Mouse (Mus musculus) 416B (cell line): ENCODE measurements around the gene Srsf4.

Experiments used
- DNase-seq: peaks from one replicate; pipeline ENCODE4 v3.0.0; 2011; ENCODE audit warnings: low read depth

The Srsf4 gene

GRCm38 (mm10) chr4:131872672-131873292 is 635 bp upstream of the Srsf4 start:
- DNase-seq = peak; percentile 44

GRCm38 (mm10) chr4:131874169-131874536 is 736 bp downstream of the Srsf4 start:
- DNase-seq = peak; percentile 70

- DNase-seq = no peak
Measured at GRCm38 (mm10) chr4:131874567-131874966, 1.1 kb downstream of the Srsf4 start.

GRCm38 (mm10) chr4:131875242-131875641 is 1.8 kb downstream of the Srsf4 start:
- DNase-seq = peak; percentile 48

GRCm38 (mm10) chr4:131876836-131877235 is 3.4 kb downstream of the Srsf4 start:
- peak; percentile 25 for DNase-seq

GRCm38 (mm10) chr4:131879692-131880091 is 6.3 kb downstream of the Srsf4 start:
- no peak for DNase-seq

- no peak for DNase-seq
Measured at GRCm38 (mm10) chr4:131881306-131881705, 7.9 kb downstream of the Srsf4 start.

- DNase-seq = no peak
Measured at GRCm38 (mm10) chr4:131883571-131883970, 10.2 kb downstream of the Srsf4 start.

GRCm38 (mm10) chr4:131885376-131885775 is 12.0 kb downstream of the Srsf4 start:
- no peak for DNase-seq

- no peak for DNase-seq
Measured at GRCm38 (mm10) chr4:131888564-131888963, 15.1 kb downstream of the Srsf4 start.

- peak; percentile 74 for DNase-seq
Measured at GRCm38 (mm10) chr4:131890692-131891091, 17.3 kb downstream of the Srsf4 start.

GRCm38 (mm10) chr4:131897109-131897508 is 23.7 kb downstream of the Srsf4 start:
- peak; percentile 25 for DNase-seq

GRCm38 (mm10) chr4:131897787-131898186 is 24.4 kb downstream of the Srsf4 start:
- DNase-seq = no peak

- no peak for DNase-seq
Measured at GRCm38 (mm10) chr4:131898503-131899179, 25.2 kb downstream of the Srsf4 start.

- DNase-seq = no peak
Measured at GRCm38 (mm10) chr4:131899180-131899554, 25.8 kb downstream of the Srsf4 start.

- no peak for DNase-seq
Measured at GRCm38 (mm10) chr4:131901090-131901489, 27.7 kb downstream of the Srsf4 start.

- DNase-seq = peak; percentile 66
Measured at GRCm38 (mm10) chr4:131904478-131904877, 31.1 kb downstream of the Srsf4 start.

GRCm38 (mm10) chr4:131906423-131906822 is 33.0 kb downstream of the Srsf4 start:
- DNase-seq = no peak

GRCm38 (mm10) chr4:131907912-131908311 is 34.5 kb downstream of the Srsf4 start:
- DNase-seq = peak; percentile 34

- DNase-seq = peak; percentile 84
Measured at GRCm38 (mm10) chr4:131910237-131910994, 37.0 kb downstream of the Srsf4 start.

- no peak for DNase-seq
Measured at GRCm38 (mm10) chr4:131911521-131911920, 38.1 kb downstream of the Srsf4 start.

- DNase-seq = no peak
Measured at GRCm38 (mm10) chr4:131913526-131913925, 40.1 kb downstream of the Srsf4 start.

- no peak for DNase-seq
Measured at GRCm38 (mm10) chr4:131914046-131914643, 40.7 kb downstream of the Srsf4 start.
